Comparison of ENCODE assay signal across 8 mouse cellular contexts in the genomic region with DNA sequence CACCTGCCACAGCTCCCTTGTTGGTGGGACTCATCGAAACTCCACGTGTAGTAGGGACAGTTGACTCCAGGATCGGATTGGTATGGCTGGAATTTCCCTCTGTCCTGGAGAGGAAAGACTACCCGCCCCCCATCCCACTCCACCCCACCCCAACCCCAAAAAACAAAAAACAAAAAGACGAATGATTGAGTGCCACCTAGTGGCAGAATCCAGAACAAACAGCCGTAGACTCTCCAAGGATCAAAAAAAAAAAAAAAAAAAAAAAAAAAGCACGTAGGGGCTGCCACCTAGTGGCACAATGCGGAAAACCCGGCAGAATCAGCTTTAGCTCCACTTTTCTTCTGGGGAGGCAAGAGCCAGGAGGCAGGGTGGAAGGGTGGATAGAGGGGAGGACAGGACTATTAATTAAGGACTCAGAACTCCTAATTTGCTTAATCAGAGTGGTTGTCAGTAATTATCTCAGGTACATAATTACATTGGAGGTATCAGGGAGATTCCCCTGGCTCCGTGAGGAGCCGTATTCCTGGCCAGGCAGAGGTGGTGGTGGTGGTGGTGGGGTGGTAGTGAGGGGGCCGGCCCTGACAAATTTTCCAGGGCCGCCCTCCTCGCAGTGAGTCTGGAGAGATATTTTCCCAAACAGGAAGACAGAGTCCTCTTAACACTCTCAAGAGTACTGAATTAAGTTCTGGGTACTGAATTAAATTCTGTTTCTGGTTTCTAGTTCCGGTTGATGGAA.
A peak's percentile ranks its signal among the peaks of the same experiment; 100 is the strongest.
DNase-seq lines count a peak whose midpoint lies in the region; ATAC-seq and TF ChIP-seq lines count a peak whose summit lies in the region.

No protein-coding gene starts in this region.

- no peak overlapping the region for H3K27ac ChIP-seq in ES-Bruce4 (ENCODE audit: insufficient read depth, low read length)
- H3K27ac ChIP-seq in bone marrow, adult 2 months (ENCODE audit: control insufficient read depth, insufficient read depth, low read depth, low read length, poor library complexity) = no peak overlapping the region
- no peak overlapping the region for H3K27ac ChIP-seq in embryonic facial prominence, embryonic 15.5 days (replicated peaks)
- H3K27ac ChIP-seq in lung, postnatal 0 days (ENCODE audit: low read length) = no peak overlapping the region

- ATAC-seq in embryonic facial prominence, embryonic 15.5 days (ENCODE audit: insufficient number of reproducible peaks, low FRiP score, low TSS enrichment, low read depth) = peak; percentile 22; the same call in 1 of the 2 replicates
- ATAC-seq in lung, postnatal 0 days = peak; percentile 69

- TF ChIP-seq EP300 in ES-Bruce4 (IDR thresholded peaks at IDR 0.05; ENCODE audit: insufficient read depth, low read depth, low read length) = no peak
- TF ChIP-seq EP300 in lung, postnatal 0 days (IDR thresholded peaks at IDR 0.05) = 0 out of 2 replicates have a peak, but pooled peaks have one; percentile 29

- peak overlapping the region; percentile 58 for H3K4me2 ChIP-seq in embryonic facial prominence, embryonic 15.5 days (replicated peaks)
- H3K4me2 ChIP-seq in lung, postnatal 0 days (replicated peaks; ENCODE audit: low read depth, low read length) = peak overlapping the region; percentile 67

- 25% methylated on average over 15 of the region's 15 CpGs for WGBS in bone marrow, adult 2 months
- WGBS in embryonic facial prominence, embryonic 15.5 days = 26% methylated on average over 15 of the region's 15 CpGs
- WGBS in lung, postnatal 0 days = 25% methylated on average over 15 of the region's 15 CpGs

- H3K4me1 ChIP-seq in ES-Bruce4 (ENCODE audit: control insufficient read depth, insufficient read depth, low read length) = no peaks in the 10 kb centered on the region
- peaks cover 1% of the 10 kb centered on the region; the same call in 1 of the 2 replicates for H3K4me1 ChIP-seq in bone marrow, adult 2 months (ENCODE audit: control insufficient read depth, insufficient read depth, low read length)
- H3K4me1 ChIP-seq in embryonic facial prominence, embryonic 15.5 days = peaks cover 6% of the 10 kb centered on the region
- H3K4me1 ChIP-seq in lung, postnatal 0 days (ENCODE audit: insufficient read depth, low read depth, low read length) = no peaks in the 10 kb centered on the region; the same call in 1 of the 2 replicates

- no peak overlapping the region; the same call in 1 of the 2 replicates for H3K9ac ChIP-seq in ES-Bruce4 (ENCODE audit: low read depth, poor library complexity, severe bottlenecking)
- 0 out of 2 replicates have a peak overlapping the region, but pooled peaks have one; percentile 4 for H3K9ac ChIP-seq in embryonic facial prominence, embryonic 15.5 days
- H3K9ac ChIP-seq in lung, postnatal 0 days (replicated peaks; ENCODE audit: low read depth) = no peak overlapping the region

- peak; percentile 48 for TF ChIP-seq CTCF in ES-Bruce4 (IDR thresholded peaks at IDR 0.05; ENCODE audit: low read depth, low read length)
- peak; percentile 50; the same call in 1 of the 2 replicates for TF ChIP-seq CTCF in bone marrow, adult 2 months (IDR thresholded peaks at IDR 0.05; ENCODE audit: control insufficient read depth, insufficient read depth, low read length)
- TF ChIP-seq CTCF in lung, postnatal 0 days (IDR thresholded peaks at IDR 0.05) = peak; percentile 80

- TF ChIP-seq POLR2A in ES-Bruce4 (IDR thresholded peaks at IDR 0.05; ENCODE audit: insufficient read depth, low read length) = no peak
- no peak for TF ChIP-seq POLR2A in bone marrow, adult 2 months (IDR thresholded peaks at IDR 0.05; ENCODE audit: borderline replicate concordance, control insufficient read depth, low read depth, low read length)

- intact Hi-C loops in heart, postnatal 10 days (cut with DNase I) = loop anchor here (1.0 to 5.0 kb wide), 4 partner anchors 77 to 361 kb away; no protein-coding TSS in a partner anchor

- H3K4me3 ChIP-seq in ES-Bruce4 (ENCODE audit: low read depth, low read length) = 0 out of 2 replicates have a peak overlapping the region, but pooled peaks have one; percentile 31
- no peak overlapping the region for H3K4me3 ChIP-seq in bone marrow, adult 2 months (replicated peaks; ENCODE audit: control insufficient read depth, low read depth, low read length)
- peak overlapping the region; percentile 32 for H3K4me3 ChIP-seq in embryonic facial prominence, embryonic 15.5 days (replicated peaks)
- H3K4me3 ChIP-seq in lung, postnatal 0 days (ENCODE audit: low read depth, low read length) = peak overlapping the region; percentile 33

- peak; percentile 66 to 81 for DNase-seq in heart, postnatal 10 days
- peak; percentile 60 to 80 for DNase-seq in kidney, postnatal 36 days
- DNase-seq in lung, postnatal 0 days (ENCODE audit: low spot score) = peak; percentile 82
- DNase-seq in ovary, postnatal 36 days (ENCODE audit: low spot score) = peak; percentile 37
- peak; percentile 17 to 24 for DNase-seq in urinary bladder, postnatal 36 days (ENCODE audit: low spot score in 2 of 2)

- no peaks in the 10 kb centered on the region for H3K36me3 ChIP-seq in ES-Bruce4 (ENCODE audit: control insufficient read depth, insufficient read depth, low read length, poor library complexity, severe bottlenecking)
- no peaks in the 10 kb centered on the region for H3K36me3 ChIP-seq in embryonic facial prominence, embryonic 15.5 days
- no peaks in the 10 kb centered on the region for H3K36me3 ChIP-seq in lung, postnatal 0 days (ENCODE audit: insufficient read depth, low read length)

- H3K9me3 ChIP-seq in ES-Bruce4 (replicated peaks; ENCODE audit: control insufficient read depth, insufficient read depth, low read length, poor library complexity, severe bottlenecking) = no peaks in the 10 kb centered on the region
- H3K9me3 ChIP-seq in embryonic facial prominence, embryonic 15.5 days (replicated peaks) = no peaks in the 10 kb centered on the region
- no peaks in the 10 kb centered on the region for H3K9me3 ChIP-seq in lung, postnatal 0 days (ENCODE audit: low read length)

- no peaks in the 10 kb centered on the region; the same call in 1 of the 2 replicates for H3K27me3 ChIP-seq in ES-Bruce4 (ENCODE audit: control insufficient read depth, insufficient read depth, low read length, poor library complexity, severe bottlenecking)
- H3K27me3 ChIP-seq in embryonic facial prominence, embryonic 15.5 days = no peaks in the 10 kb centered on the region
- H3K27me3 ChIP-seq in lung, postnatal 0 days (replicated peaks; ENCODE audit: insufficient read depth, low read length) = no peaks in the 10 kb centered on the region

Comparison
In these comparisons a context has a peak if more than half of its experiments do, and no peak if none do; other contexts are left out.
1. DNase-seq: peak in every context shown above with its lines; median percentile 82 in lung, postnatal 0 days; 74 in heart, postnatal 10 days; 70 in kidney, postnatal 36 days; 37 in ovary, postnatal 36 days; 20 in urinary bladder, postnatal 36 days.